Mouse (Mus musculus): ENCODE results near the gene Elf2. TPM values are rescaled to one million over a fixed set of nuclear protein-coding genes. Genes with fewer than 3 reads are reported as not detected.

The Elf2 gene
- total RNA-seq, 1 experiment: 26.7 TPM

- in situ Hi-C loops (cut with MboI; ENCODE audit: low sequenced_read_pairs in 2 of 2, unreplicated experiment in 2 of 2): no loop called here
- TF ChIP-seq CHD2 (IDR thresholded peaks at IDR 0.05; ENCODE audit: low read depth, low read length) (no peak), ZNF384 (IDR thresholded peaks at IDR 0.05; ENCODE audit: low read depth, low read length) (no peak), HCFC1 (IDR thresholded peaks at IDR 0.05; ENCODE audit: borderline replicate concordance, insufficient read depth, low read length) (no peak), MAFK (IDR thresholded peaks at IDR 0.05; ENCODE audit: insufficient read depth, low read depth, low read length) (no peak), ZC3H11A (IDR thresholded peaks at IDR 0.05; ENCODE audit: borderline replicate concordance, low read depth, low read length) (no peak)
- Histone ChIP-seq H3K36me3 (ENCODE audit: control insufficient read depth, insufficient read depth, low read length, poor library complexity, severe bottlenecking) (no peaks in the 10 kb centered on the region), H3K4me3 (ENCODE audit: insufficient read depth in 1 of 2, low read depth in 1 of 2, low read length in 2 of 2, poor library complexity in 1 of 2, severe bottlenecking in 1 of 2) (no peak overlapping the region), H3K27ac (ENCODE audit: insufficient read depth, low read depth, low read length, poor library complexity, severe bottlenecking) (no peak overlapping the region), H3K9me3 (ENCODE audit: control insufficient read depth, insufficient read depth, low read depth, low read length) (no peaks in the 10 kb centered on the region), H3K9ac (ENCODE audit: insufficient read depth, low read depth, low read length, poor library complexity, severe bottlenecking) (no peak overlapping the region), H3K4me1 (ENCODE audit: control insufficient read depth in 2 of 2, insufficient read depth in 2 of 2, low read length in 2 of 2, poor library complexity in 1 of 2) (no peaks in the 10 kb centered on the region)
- DNase-seq (ENCODE audit: low read depth, low spot score): no peak
Observed at GRCm38 (mm10) chr3:51302971-51303476, 37.4 kb downstream of the Elf2 start.

- TF ChIP-seq ZNF384 (IDR thresholded peaks at IDR 0.05; ENCODE audit: low read depth, low read length) (no peak), ZC3H11A (IDR thresholded peaks at IDR 0.05; ENCODE audit: borderline replicate concordance, low read depth, low read length) (no peak), HCFC1 (IDR thresholded peaks at IDR 0.05; ENCODE audit: borderline replicate concordance, insufficient read depth, low read length) (no peak), MAFK (IDR thresholded peaks at IDR 0.05; ENCODE audit: insufficient read depth, low read depth, low read length) (no peak), CHD2 (IDR thresholded peaks at IDR 0.05; ENCODE audit: low read depth, low read length) (no peak)
- Histone ChIP-seq H3K9me3 (ENCODE audit: control insufficient read depth, insufficient read depth, low read depth, low read length) (no peaks in the 10 kb centered on the region), H3K27ac (ENCODE audit: insufficient read depth, low read depth, low read length, poor library complexity, severe bottlenecking) (no peak overlapping the region), H3K4me3 (ENCODE audit: insufficient read depth in 1 of 2, low read depth in 1 of 2, low read length in 2 of 2, poor library complexity in 1 of 2, severe bottlenecking in 1 of 2) (no peak overlapping the region), H3K9ac (ENCODE audit: insufficient read depth, low read depth, low read length, poor library complexity, severe bottlenecking) (no peak overlapping the region), H3K4me1 (ENCODE audit: control insufficient read depth in 2 of 2, insufficient read depth in 2 of 2, low read length in 2 of 2, poor library complexity in 1 of 2) (no peaks in the 10 kb centered on the region), H3K36me3 (ENCODE audit: control insufficient read depth, insufficient read depth, low read length, poor library complexity, severe bottlenecking) (no peaks in the 10 kb centered on the region)
- in situ Hi-C loops (cut with MboI; ENCODE audit: low sequenced_read_pairs in 2 of 2, unreplicated experiment in 2 of 2): no loop called here
- DNase-seq (ENCODE audit: low read depth, low spot score): no peak
Observed at GRCm38 (mm10) chr3:51301583-51301982, 38.9 kb downstream of the Elf2 start.

- Histone ChIP-seq H3K9me3 (ENCODE audit: control insufficient read depth, insufficient read depth, low read depth, low read length) (no peaks in the 10 kb centered on the region), H3K4me1 (ENCODE audit: control insufficient read depth in 2 of 2, insufficient read depth in 2 of 2, low read length in 2 of 2, poor library complexity in 1 of 2) (peaks cover 0 to 2% of the 10 kb centered on the region in 2 experiments; a peak in 1 of 4 replicates), H3K27ac (ENCODE audit: insufficient read depth, low read depth, low read length, poor library complexity, severe bottlenecking) (no peak overlapping the region), H3K4me3 (ENCODE audit: insufficient read depth in 1 of 2, low read depth in 1 of 2, low read length in 2 of 2, poor library complexity in 1 of 2, severe bottlenecking in 1 of 2) (no peak overlapping the region), H3K36me3 (ENCODE audit: control insufficient read depth, insufficient read depth, low read length, poor library complexity, severe bottlenecking) (no peaks in the 10 kb centered on the region), H3K9ac (ENCODE audit: insufficient read depth, low read depth, low read length, poor library complexity, severe bottlenecking) (no peak overlapping the region)
- TF ChIP-seq CHD2 (IDR thresholded peaks at IDR 0.05; ENCODE audit: low read depth, low read length): no peak
- no peak for TF ChIP-seq MAFK (IDR thresholded peaks at IDR 0.05; ENCODE audit: insufficient read depth, low read depth, low read length)
- TF ChIP-seq ZNF384 (IDR thresholded peaks at IDR 0.05; ENCODE audit: low read depth, low read length): no peak
- no peak for DNase-seq (ENCODE audit: low read depth, low spot score)
- in situ Hi-C loops (cut with MboI; ENCODE audit: low sequenced_read_pairs in 2 of 2, unreplicated experiment in 2 of 2): no loop called here
Observed at GRCm38 (mm10) chr3:51296790-51297189, 43.7 kb downstream of the Elf2 start.

GRCm38 (mm10) chr3:51295225-51295624 lies 45.2 kb downstream of the Elf2 start:
- H3K4me1 ChIP-seq (ENCODE audit: control insufficient read depth in 2 of 2, insufficient read depth in 2 of 2, low read length in 2 of 2, poor library complexity in 1 of 2): peaks cover 0 to 2% of the 10 kb centered on the region in 2 experiments; a peak in 1 of 4 replicates
- no peak for DNase-seq (ENCODE audit: low read depth, low spot score)
- in situ Hi-C loops (cut with MboI; ENCODE audit: low sequenced_read_pairs in 2 of 2, unreplicated experiment in 2 of 2): no loop called here

GRCm38 (mm10) chr3:51294251-51294650 lies 46.2 kb downstream of the Elf2 start:
- no peak overlapping the region for H3K4me3 ChIP-seq (ENCODE audit: insufficient read depth in 1 of 2, low read depth in 1 of 2, low read length in 2 of 2, poor library complexity in 1 of 2, severe bottlenecking in 1 of 2)
- TF ChIP-seq HCFC1 (IDR thresholded peaks at IDR 0.05; ENCODE audit: borderline replicate concordance, insufficient read depth, low read length) (no peak), ZNF384 (IDR thresholded peaks at IDR 0.05; ENCODE audit: low read depth, low read length) (no peak), CHD2 (IDR thresholded peaks at IDR 0.05; ENCODE audit: low read depth, low read length) (no peak), ZC3H11A (IDR thresholded peaks at IDR 0.05; ENCODE audit: borderline replicate concordance, low read depth, low read length) (no peak), MAFK (IDR thresholded peaks at IDR 0.05; ENCODE audit: insufficient read depth, low read depth, low read length) (no peak)
- no peak overlapping the region for H3K9ac ChIP-seq (ENCODE audit: insufficient read depth, low read depth, low read length, poor library complexity, severe bottlenecking)
- H3K36me3 ChIP-seq (ENCODE audit: control insufficient read depth, insufficient read depth, low read length, poor library complexity, severe bottlenecking): no peaks in the 10 kb centered on the region
- H3K9me3 ChIP-seq (ENCODE audit: control insufficient read depth, insufficient read depth, low read depth, low read length): no peaks in the 10 kb centered on the region
- in situ Hi-C loops (cut with MboI; ENCODE audit: low sequenced_read_pairs in 2 of 2, unreplicated experiment in 2 of 2): no loop called here
- H3K27ac ChIP-seq (ENCODE audit: insufficient read depth, low read depth, low read length, poor library complexity, severe bottlenecking): no peak overlapping the region
- peak; percentile 35 for DNase-seq (ENCODE audit: low read depth, low spot score)
- peaks cover 0 to 2% of the 10 kb centered on the region in 2 experiments; a peak in 1 of 4 replicates for H3K4me1 ChIP-seq (ENCODE audit: control insufficient read depth in 2 of 2, insufficient read depth in 2 of 2, low read length in 2 of 2, poor library complexity in 1 of 2)

More at GRCm38 (mm10) chr3:51295225-51295624, 45.2 kb downstream of the Elf2 start:
- Histone ChIP-seq H3K9me3 (ENCODE audit: control insufficient read depth, insufficient read depth, low read depth, low read length) (no peaks in the 10 kb centered on the region), H3K4me3 (ENCODE audit: insufficient read depth in 1 of 2, low read depth in 1 of 2, low read length in 2 of 2, poor library complexity in 1 of 2, severe bottlenecking in 1 of 2) (no peak overlapping the region), H3K36me3 (ENCODE audit: control insufficient read depth, insufficient read depth, low read length, poor library complexity, severe bottlenecking) (no peaks in the 10 kb centered on the region), H3K9ac (ENCODE audit: insufficient read depth, low read depth, low read length, poor library complexity, severe bottlenecking) (no peak overlapping the region), H3K27ac (ENCODE audit: insufficient read depth, low read depth, low read length, poor library complexity, severe bottlenecking) (no peak overlapping the region)
- TF ChIP-seq CHD2 (IDR thresholded peaks at IDR 0.05; ENCODE audit: low read depth, low read length): no peak
- no peak for TF ChIP-seq ZC3H11A (IDR thresholded peaks at IDR 0.05; ENCODE audit: borderline replicate concordance, low read depth, low read length)
- no peak for TF ChIP-seq MAFK (IDR thresholded peaks at IDR 0.05; ENCODE audit: insufficient read depth, low read depth, low read length)
- no peak for TF ChIP-seq HCFC1 (IDR thresholded peaks at IDR 0.05; ENCODE audit: borderline replicate concordance, insufficient read depth, low read length)
- no peak for TF ChIP-seq ZNF384 (IDR thresholded peaks at IDR 0.05; ENCODE audit: low read depth, low read length)

Measured in ES-E14 (cell line).